Mouse (Mus musculus): ENCODE measurements around the gene Ddr2. TPM values are rescaled to one million over a fixed set of nuclear protein-coding genes. Genes with fewer than 3 reads are reported as not detected.
"Not testable (repeated sequence)": the region's sequence is repeated elsewhere in the genome, so short reads cannot be mapped to it uniquely, and the experiment has no call there.

Ddr2 gene
- total RNA-seq, 2 experiments from 2014 or later, result 5.9 to 7.7 TPM

GRCm38 (mm10) chr1:170051631-170052177 lies 58.9 kb downstream of the Ddr2 start:
- DNase-seq (ENCODE audit: extremely low spot score in 1 of 2, low spot score in 2 of 2), result no peak
- intact Hi-C loops (cut with DNase I), result no loop called here

DNA sequence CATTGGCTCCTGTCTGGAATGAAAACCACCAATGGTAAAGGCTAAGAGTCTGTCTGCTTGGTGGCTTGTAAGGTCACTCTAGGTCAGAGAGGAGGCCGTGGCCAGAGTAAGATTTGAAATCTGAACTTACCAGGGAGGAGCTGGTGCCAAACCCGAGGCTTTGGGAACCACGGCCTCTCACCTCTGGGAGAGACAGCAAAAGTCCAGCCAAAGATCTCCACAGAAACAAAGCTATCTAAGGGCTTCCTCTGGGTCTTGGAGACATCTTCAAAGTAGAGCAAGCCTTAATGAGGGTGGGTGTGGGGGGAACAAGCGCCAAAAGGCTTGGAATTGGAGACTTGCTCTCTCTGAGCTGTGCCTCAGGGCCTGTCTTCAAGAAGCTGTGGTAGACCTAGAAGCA lies 62.1 kb downstream of the Ddr2 start:
- DNase-seq (ENCODE audit: extremely low spot score in 1 of 2, low spot score in 2 of 2), result no peak
- intact Hi-C loops (cut with DNase I), result no loop called here

DNA sequence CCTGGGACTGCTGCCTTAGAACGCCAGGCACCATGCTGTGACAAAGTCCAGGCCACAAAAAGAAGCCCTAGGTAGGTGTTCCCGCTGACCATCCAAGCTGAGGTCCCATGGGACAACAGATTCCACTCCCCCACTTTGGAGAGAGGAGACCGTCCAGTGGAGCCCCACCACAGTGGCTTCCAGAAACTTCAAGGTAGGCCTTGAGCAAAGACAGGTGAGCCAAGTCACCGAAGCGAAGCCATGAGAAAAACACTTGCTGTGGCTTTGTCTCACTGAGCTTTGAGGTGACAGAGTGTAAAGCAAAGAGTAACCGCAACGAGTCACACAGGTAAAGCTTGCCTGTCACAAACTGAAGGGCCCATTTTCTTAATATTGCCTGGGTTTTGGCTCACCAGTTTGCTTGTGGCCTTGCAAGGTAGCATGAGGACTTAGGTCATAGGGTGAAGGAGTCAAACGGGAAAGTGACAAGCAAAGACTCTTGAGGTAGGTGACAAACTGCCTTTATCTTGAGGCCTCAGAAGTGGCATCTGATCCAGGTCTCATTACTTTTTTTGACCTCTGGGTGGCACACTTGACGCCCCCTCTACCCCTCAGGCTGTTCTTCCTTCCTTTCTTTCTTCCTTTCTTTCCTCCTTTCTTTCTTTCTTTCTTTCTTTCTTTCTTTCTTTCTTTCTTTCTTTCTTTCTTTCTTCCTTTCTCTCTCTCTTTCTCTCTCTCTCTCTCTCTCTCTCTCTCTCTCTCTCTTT lies 65.7 kb downstream of the Ddr2 start:
- intact Hi-C loops (cut with DNase I), result no loop called here
- DNase-seq (ENCODE audit: extremely low spot score in 1 of 2, low spot score in 2 of 2), result no peak

DNA sequence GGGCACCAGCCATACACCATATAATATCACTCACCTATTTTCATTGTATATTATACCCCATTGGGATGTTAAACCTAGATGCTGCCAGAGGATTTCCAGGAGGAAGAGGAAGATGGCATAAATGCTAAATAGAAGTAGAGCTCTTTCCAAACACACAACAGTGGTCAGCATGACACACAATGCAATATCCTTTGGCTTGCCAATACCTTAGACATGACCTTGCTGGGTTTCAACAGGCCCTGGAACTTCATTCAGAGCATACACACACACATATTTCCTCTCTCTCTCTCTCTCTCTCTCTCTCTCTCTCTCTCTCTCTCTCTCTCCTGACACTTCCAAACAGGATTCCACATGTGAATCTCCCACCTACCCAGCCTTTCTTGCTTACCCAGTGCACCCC lies 66.8 kb downstream of the Ddr2 start:
- DNase-seq (ENCODE audit: extremely low spot score in 1 of 2, low spot score in 2 of 2), result no peak
- intact Hi-C loops (cut with DNase I), result no loop called here

- intact Hi-C loops (cut with DNase I), result no loop called here
- no peak for DNase-seq (ENCODE audit: extremely low spot score in 1 of 2, low spot score in 2 of 2)
Measured at GRCm38 (mm10) chr1:170042996-170043395, 67.6 kb downstream of the Ddr2 start.

GRCm38 (mm10) chr1:170039402-170039801 lies 71.2 kb downstream of the Ddr2 start:
- DNase-seq (ENCODE audit: extremely low spot score in 1 of 2, low spot score in 2 of 2), result no peak
- intact Hi-C loops (cut with DNase I), result no loop called here

GRCm38 (mm10) chr1:170035575-170035974 lies 75.0 kb downstream of the Ddr2 start:
- DNase-seq (ENCODE audit: extremely low spot score in 1 of 2, low spot score in 2 of 2), result no peak
- intact Hi-C loops (cut with DNase I), result no loop called here

DNA sequence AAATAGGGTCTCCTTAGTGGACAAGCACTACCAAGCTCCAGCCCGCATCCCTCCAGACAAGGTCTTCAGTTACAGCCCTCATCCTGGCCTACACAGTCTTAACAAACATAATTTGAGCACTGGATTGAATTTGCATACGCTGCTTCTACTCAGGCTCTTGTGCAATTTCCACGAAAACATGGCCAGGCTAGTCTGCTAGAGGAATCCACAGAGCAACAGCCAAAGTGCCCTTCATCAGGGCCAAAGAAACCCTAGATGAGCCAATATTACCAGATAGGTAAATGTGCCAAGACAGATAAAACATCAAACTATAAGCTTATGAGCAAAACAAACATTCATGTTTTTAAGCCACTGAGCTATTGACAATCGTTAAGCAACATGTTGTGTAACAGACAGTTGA lies 75.6 kb downstream of the Ddr2 start:
- intact Hi-C loops (cut with DNase I), result no loop called here
- no peak for DNase-seq (ENCODE audit: extremely low spot score in 1 of 2, low spot score in 2 of 2)

GRCm38 (mm10) chr1:170031656-170032055 lies 78.9 kb downstream of the Ddr2 start:
- intact Hi-C loops (cut with DNase I), result no loop called here

DNA sequence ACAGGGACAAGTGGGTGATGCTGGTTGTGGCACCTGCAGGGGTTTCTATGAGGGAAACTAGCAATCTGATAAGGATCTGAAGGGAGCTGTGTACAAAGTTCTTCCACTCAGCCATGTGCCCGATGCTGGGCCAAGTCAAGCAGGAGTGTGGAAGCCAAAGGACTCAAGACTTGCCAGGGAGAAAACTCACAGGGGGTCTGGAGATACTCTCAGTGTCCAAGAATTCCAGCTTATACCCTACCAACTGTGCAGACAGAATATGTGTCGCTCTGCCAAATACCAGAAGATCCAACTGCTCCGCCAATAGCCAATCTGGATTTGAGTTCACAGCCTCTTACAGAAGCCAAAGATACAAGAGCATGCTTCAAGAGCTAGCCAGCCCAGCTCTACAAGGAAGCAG lies 95.8 kb downstream of the Ddr2 start:
- intact Hi-C loops (cut with DNase I), result no loop called here
- peak in 1 of 2 experiments; percentile 9 for DNase-seq (ENCODE audit: extremely low spot score in 1 of 2, low spot score in 2 of 2)

More at GRCm38 (mm10) chr1:170031656-170032055, 78.9 kb downstream of the Ddr2 start:
- no peak for DNase-seq (ENCODE audit: extremely low spot score in 1 of 2, low spot score in 2 of 2)

GRCm38 (mm10) chr1:170010716-170011505 lies 99.7 kb downstream of the Ddr2 start:
- no peak for DNase-seq (ENCODE audit: extremely low spot score in 1 of 2, low spot score in 2 of 2)
- intact Hi-C loops (cut with DNase I), result no loop called here

DNA sequence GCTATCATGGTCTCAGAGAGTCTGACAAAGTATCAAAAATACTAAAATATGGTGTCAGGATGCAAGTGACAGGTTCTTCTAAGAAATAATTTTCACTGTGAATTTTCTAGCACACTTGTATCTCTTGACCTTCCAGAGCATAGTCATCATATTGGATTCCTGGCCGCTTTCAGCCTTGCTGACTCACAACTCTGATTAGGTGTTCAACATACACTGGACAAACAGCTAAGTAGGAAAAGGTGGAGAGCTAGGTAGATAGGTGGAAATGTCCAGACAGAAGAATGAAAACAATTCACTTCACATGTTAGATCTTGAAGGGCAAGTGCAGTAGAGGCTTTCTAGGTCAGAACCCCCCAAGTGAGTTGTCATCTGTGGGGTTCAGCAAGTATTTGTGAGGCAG lies 101.3 kb downstream of the Ddr2 start:
- intact Hi-C loops (cut with DNase I), result no loop called here
- no peak for DNase-seq (ENCODE audit: extremely low spot score in 1 of 2, low spot score in 2 of 2)

DNA sequence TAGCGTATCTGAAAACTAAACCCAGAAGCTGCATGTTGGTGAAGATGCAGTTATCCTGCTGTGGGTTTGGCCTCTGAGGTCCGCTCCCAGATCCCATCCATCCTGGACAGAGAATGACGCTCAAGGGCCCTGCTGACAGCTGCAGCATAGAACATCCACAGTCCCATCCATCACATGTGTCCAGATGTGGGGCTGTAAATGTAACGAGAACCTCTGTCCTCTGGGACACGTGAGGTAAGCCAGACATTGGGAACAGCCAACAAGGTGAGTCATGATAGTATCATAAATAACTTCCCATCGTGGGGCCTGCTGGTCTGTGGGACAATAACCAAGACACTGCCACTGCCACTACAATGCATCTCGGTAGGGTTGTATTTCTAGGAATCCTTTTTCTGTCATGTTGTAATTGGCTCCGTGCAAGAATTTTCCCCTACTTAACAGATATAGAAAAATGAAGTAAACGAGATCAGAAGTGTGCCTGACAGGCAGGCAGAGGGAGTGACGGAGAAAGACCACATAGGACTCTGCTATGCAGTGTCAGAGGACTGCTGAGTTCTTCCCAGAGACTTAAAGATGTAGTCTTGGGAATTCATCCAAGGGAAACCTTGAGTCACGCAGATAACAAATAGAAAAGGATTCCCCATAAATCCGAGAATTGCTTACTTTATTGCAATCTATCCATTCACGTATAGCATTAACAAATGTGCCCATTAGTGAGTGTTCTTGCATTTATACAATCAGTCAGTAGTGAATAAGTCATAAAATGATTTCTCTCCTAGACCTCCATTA lies 101.9 kb downstream of the Ddr2 start:
- intact Hi-C loops (cut with DNase I), result no loop called here
- DNase-seq (ENCODE audit: extremely low spot score in 1 of 2, low spot score in 2 of 2), result no peak

DNA sequence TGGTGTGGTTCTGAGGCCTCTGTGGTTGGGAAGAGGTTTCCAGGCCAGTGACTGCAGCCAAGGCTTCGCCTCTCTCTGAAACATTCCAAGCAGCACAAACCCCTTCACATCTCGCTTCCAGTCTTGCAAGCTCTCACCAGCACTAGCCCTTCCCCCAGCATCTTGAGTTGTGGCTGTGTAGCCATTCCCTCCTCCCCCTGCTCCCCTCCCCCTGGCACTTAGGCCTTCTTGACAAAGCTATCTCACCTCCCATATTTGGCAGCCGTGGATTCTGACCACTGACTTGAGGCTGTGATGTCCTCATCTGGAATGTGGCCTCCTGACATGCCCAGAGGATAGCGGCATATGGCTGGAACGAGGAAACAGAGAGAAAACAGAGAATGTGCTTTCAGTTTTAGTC lies 104.0 kb downstream of the Ddr2 start:
- DNase-seq (ENCODE audit: extremely low spot score in 1 of 2, low spot score in 2 of 2), result peak in 1 of 2 experiments; percentile 42
- intact Hi-C loops (cut with DNase I), result no loop called here

- intact Hi-C loops (cut with DNase I), result no loop called here
- no peak for DNase-seq (ENCODE audit: extremely low spot score in 1 of 2, low spot score in 2 of 2)
Measured at GRCm38 (mm10) chr1:170005297-170005696, 105.3 kb downstream of the Ddr2 start.

GRCm38 (mm10) chr1:169993901-169994300 lies 116.7 kb downstream of the Ddr2 start:
- DNase-seq (ENCODE audit: extremely low spot score in 1 of 2, low spot score in 2 of 2); intact Hi-C loops (cut with DNase I): not testable (repeated sequence)

GRCm38 (mm10) chr1:169986166-169986565 lies 124.4 kb downstream of the Ddr2 start:
- intact Hi-C loops (cut with DNase I), result no loop called here
- no peak for DNase-seq (ENCODE audit: extremely low spot score in 1 of 2, low spot score in 2 of 2)

DNA sequence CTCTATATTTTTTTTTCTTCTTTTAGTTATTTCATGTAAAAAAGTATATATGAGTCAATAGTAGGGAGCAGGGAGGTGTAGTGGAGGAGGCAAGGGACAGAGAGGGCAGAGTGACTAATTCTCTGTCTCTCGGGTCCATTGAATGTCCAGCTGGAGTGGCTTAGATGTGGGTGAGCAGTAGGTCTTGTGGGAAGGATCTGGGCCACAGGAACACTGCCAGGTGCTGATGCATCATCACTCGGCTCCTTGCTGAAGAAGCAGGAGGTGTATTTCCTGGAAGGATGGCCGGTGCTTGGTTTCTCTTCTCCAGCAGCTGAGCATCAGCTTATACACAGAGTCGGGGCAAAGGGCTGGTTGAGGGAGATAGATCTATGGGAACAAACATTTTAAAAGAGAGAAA lies 132.9 kb downstream of the Ddr2 start:
- intact Hi-C loops (cut with DNase I), result no loop called here

DNA sequence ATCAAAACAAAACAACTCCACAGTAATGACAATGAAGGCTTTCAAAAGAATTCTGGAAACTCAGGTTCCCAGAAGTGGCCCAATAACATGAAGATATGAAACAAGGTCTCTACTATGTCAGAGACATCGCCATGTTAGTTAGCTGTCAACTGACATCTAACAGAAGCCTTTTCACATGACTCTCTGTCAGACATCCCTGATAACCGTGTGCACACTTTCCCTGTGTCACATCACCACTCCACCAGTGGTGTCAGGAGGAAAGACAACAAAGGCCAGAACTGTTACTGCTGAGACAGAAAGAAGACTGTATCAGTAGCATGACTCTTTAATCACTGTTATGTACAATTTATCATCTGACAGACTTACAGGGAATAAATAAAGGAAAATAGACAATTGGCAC lies 138.6 kb downstream of the Ddr2 start:
- no peak for DNase-seq (ENCODE audit: extremely low spot score in 1 of 2, low spot score in 2 of 2)
- intact Hi-C loops (cut with DNase I), result no loop called here

More for the DNA sequence above, 132.9 kb downstream of the Ddr2 start:
- no peak for DNase-seq (ENCODE audit: extremely low spot score in 1 of 2, low spot score in 2 of 2)
